In the genomic region with DNA sequence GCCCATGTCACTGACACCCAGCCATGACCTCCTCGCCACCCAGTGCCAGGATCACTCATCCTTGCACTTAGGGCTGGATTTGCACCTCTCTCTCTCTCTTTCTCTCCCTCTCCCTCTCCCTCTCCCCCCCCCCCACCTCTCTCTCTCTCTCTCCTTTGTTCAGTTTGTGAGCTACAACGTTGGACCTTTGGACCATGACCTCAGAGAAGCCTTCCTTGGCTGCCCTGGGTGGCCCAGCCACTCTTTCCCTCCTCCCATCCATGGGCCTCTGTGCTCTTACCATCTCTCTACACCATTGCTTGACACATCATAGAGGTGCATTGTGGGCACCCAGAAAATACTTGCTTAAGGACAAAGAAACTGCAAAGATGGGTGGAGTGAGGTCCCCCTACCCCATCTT, we compare ENCODE assay signal across 24 mouse cellular contexts. TPM values are rescaled to one million over a fixed set of nuclear protein-coding genes. Genes with fewer than 3 reads are reported as not detected.
A peak's percentile ranks its signal among the peaks of the same experiment; 100 is the strongest.
DNase-seq lines count a peak whose midpoint lies in the region; ATAC-seq and TF ChIP-seq lines count a peak whose summit lies in the region.
"Had no signal": no experiment of that assay in that cellular context is flagged by ENCODE, and none has a peak within 500 bp of the region (broad histone marks: within the 10 kb centered on the region; RNA-seq: fewer than 3 reads in every experiment).

No protein-coding gene starts in this region.

- H3K4me3 ChIP-seq in kidney, embryonic 15.5 days (replicated peaks), result no peak overlapping the region
- H3K4me3 ChIP-seq in liver, adult 2 months (ENCODE audit: insufficient read depth, low read depth, low read length), result no peak overlapping the region
- H3K4me3 ChIP-seq: erythroblast, embryonic 14.5 days; gastrocnemius, adult 2 months; midbrain, embryonic 12.5 days; neural tube, embryonic 13.5 days had no signal

- 62% methylated on average over 2 of the region's 2 CpGs for WGBS in kidney, embryonic 15.5 days
- WGBS in liver, adult 2 months, result 47% methylated on average over 2 of the region's 2 CpGs

- no peaks in the 10 kb centered on the region for H3K36me3 ChIP-seq in kidney, embryonic 15.5 days
- H3K36me3 ChIP-seq in liver, adult 2 months (ENCODE audit: control insufficient read depth, insufficient read depth, low read length), result no peaks in the 10 kb centered on the region
- H3K36me3 ChIP-seq: neural tube, embryonic 13.5 days had no signal

- TF ChIP-seq CTCF in liver, adult 2 months (IDR thresholded peaks at IDR 0.05; ENCODE audit: low read depth, low read length), result no peak

- no peak overlapping the region for H3K9ac ChIP-seq in kidney, embryonic 15.5 days
- H3K9ac ChIP-seq in liver, adult 2 months (ENCODE audit: low read depth, low read length), result no peak overlapping the region
- H3K9ac ChIP-seq: midbrain, embryonic 12.5 days; neural tube, embryonic 13.5 days had no signal

- peaks cover 59% of the 10 kb centered on the region for H3K4me1 ChIP-seq in kidney, embryonic 15.5 days
- peaks cover 10% of the 10 kb centered on the region for H3K4me1 ChIP-seq in liver, adult 2 months (ENCODE audit: control insufficient read depth, insufficient read depth, low read length)

- no peaks in the 10 kb centered on the region for H3K9me3 ChIP-seq in kidney, embryonic 15.5 days (replicated peaks)
- H3K9me3 ChIP-seq: midbrain, embryonic 12.5 days; neural tube, embryonic 13.5 days had no signal

- DNase-seq in kidney, adult 11 months, result peak; percentile 56
- peak; percentile 55 for DNase-seq in liver, adult 2 months (ENCODE audit: extremely low read depth, low read depth, low spot score)
- no peak for DNase-seq in liver
- DNase-seq in kidney, postnatal 14 days, result peak; percentile 19
- DNase-seq in urinary bladder, postnatal 36 days (ENCODE audit: low spot score in 2 of 2), result no peak
- no peak for DNase-seq in lung, adult 18-20 months
- DNase-seq: adrenal gland, postnatal 10 days; cerebellum, adult 18-20 months; cerebellum, postnatal 10 days; gastrocnemius, adult 2 months; heart, postnatal 14 days; layer of hippocampus, adult 9-11 months; lung, postnatal 36 days; right cerebral cortex, postnatal 4 days; thymus, adult 2 months; thymus, postnatal 36 days had no signal

- ATAC-seq in kidney, embryonic 15.5 days (replicated peaks; ENCODE audit: low FRiP score), result no peak
- ATAC-seq: forebrain, embryonic 16.5 days; hindbrain, postnatal 0 days; Patski had no signal

- no peaks in the 10 kb centered on the region for H3K27me3 ChIP-seq in kidney, embryonic 15.5 days
- no peaks in the 10 kb centered on the region for H3K27me3 ChIP-seq in liver, adult 2 months (ENCODE audit: control insufficient read depth, insufficient read depth, low read length)
- H3K27me3 ChIP-seq: neural tube, embryonic 13.5 days; Patski had no signal

- H3K4me2 ChIP-seq in kidney, embryonic 15.5 days, result no peak overlapping the region
- H3K4me2 ChIP-seq: liver, embryonic 11.5 days; midbrain, embryonic 12.5 days; neural tube, embryonic 13.5 days had no signal

- no peak overlapping the region for H3K27ac ChIP-seq in kidney, embryonic 15.5 days
- H3K27ac ChIP-seq in liver, adult 2 months (replicated peaks; ENCODE audit: insufficient read depth, low read depth, low read length), result no peak overlapping the region
- H3K27ac ChIP-seq: gastrocnemius, adult 2 months; hindbrain, postnatal 0 days; midbrain, embryonic 12.5 days; neural tube, embryonic 13.5 days had no signal

- no peaks in the 10 kb centered on the region for H3K79me2 ChIP-seq in liver, adult 2 months (ENCODE audit: control insufficient read depth, insufficient read depth, low read length)

- no peak for TF ChIP-seq POLR2A in liver, adult 2 months (IDR thresholded peaks at IDR 0.05; ENCODE audit: extremely low read depth, insufficient read depth, low read length)

RNA-seq across cellular contexts. Expression of a gene that starts 42.2 kb away (rescaled TPM):
- 25.0 and 25.9 TPM in 2 replicates for polyA plus RNA-seq in kidney, embryonic 15.5 days (2015; fragmentation: Nextera tagmentation; extraction: Ambion mirVana)
- 4.9 and 5.6 TPM in 2 replicates for total RNA-seq in liver, adult 2 months (2014; rRNA removed)
- polyA plus RNA-seq in liver, adult 2 months (2012; rRNA removed), result 8.2 and 9.2 TPM in 2 replicates

Comparison
In these comparisons a context has a peak if more than half of its experiments do, and no peak if none do; other contexts are left out.
1. DNase-seq: peak in kidney, adult 11 months (single experiment), liver, adult 2 months (single experiment) and kidney, postnatal 14 days (single experiment); none in liver (single experiment), urinary bladder, postnatal 36 days (0 of 2) and lung, adult 18-20 months (0 of 2).